Mouse (Mus musculus) MEL (cell line): Measurements from ENCODE around the gene Galnt17. TPM values are rescaled to one million over a fixed set of nuclear protein-coding genes. Genes with fewer than 3 reads are reported as not detected.

Source experiments
- DNase-seq: peaks from one replicate; pipeline ENCODE4 v3.0.0; 2011; ENCODE audit warnings: low read depth, low spot score
- H3K27ac ChIP-seq: 2 replicates; pipeline ENCODE4 v1.5.1; 2012; ENCODE audit warnings: low read depth, mild to moderate bottlenecking, control low read depth, low read length, moderate library complexity; ENCODE audit not compliant: control insufficient read depth
- H3K27me3 ChIP-seq, 2 experiments: fragments of 150-350 bp in 1 of 2; sonication (generic) in 1 of 2; 2 replicates each; pipeline ENCODE4 v1.6.1; 2012; ENCODE audit warnings: low read length in 2 of 2, mild to moderate bottlenecking in 2 of 2, improper control_type of control experiment in 1 of 2, moderate library complexity in 1 of 2; ENCODE audit not compliant: insufficient read depth in 2 of 2, control insufficient read depth in 1 of 2
- H3K36me3 ChIP-seq, 2 experiments: 2 replicates each; pipeline ENCODE4 v1.6.1; 2012 to 2014; ENCODE audit warnings: low read length in 2 of 2, improper control_type of control experiment in 1 of 2, inconsistent platforms in 1 of 2, mild to moderate bottlenecking in 1 of 2; ENCODE audit not compliant: insufficient read depth in 2 of 2, control insufficient read depth in 1 of 2
- H3K4me1 ChIP-seq, 2 experiments: fragments of 150-350 bp in 1 of 2; sonication (generic) in 1 of 2; 2 replicates each; pipeline ENCODE4 v1.6.1; 2012; ENCODE audit warnings: low read length in 2 of 2, improper control_type of control experiment in 1 of 2, mild to moderate bottlenecking in 1 of 2; ENCODE audit not compliant: insufficient read depth in 2 of 2, control insufficient read depth in 1 of 2
- H3K4me3 ChIP-seq, 2 experiments: fragments of 150-350 bp in 1 of 2; sonication (generic) in 1 of 2; 2 replicates each; pipeline ENCODE4 v1.5.1; 2012; ENCODE audit warnings: low read depth in 2 of 2, low read length in 2 of 2, mild to moderate bottlenecking in 2 of 2, moderate library complexity in 2 of 2, control low read depth in 1 of 2, improper control_type of control experiment in 1 of 2; ENCODE audit not compliant: control insufficient read depth in 1 of 2, insufficient read depth in 1 of 2
- H3K79me2 ChIP-seq: 2 replicates; pipeline ENCODE4 v1.6.1; 2012; ENCODE audit warnings: mild to moderate bottlenecking, low read length, moderate library complexity; ENCODE audit not compliant: control insufficient read depth, poor library complexity, insufficient read depth
- H3K9ac ChIP-seq: 2 replicates; pipeline ENCODE4 v1.6.1; 2012; ENCODE audit warnings: low read depth, mild to moderate bottlenecking, control low read depth, low read length, moderate library complexity; ENCODE audit not compliant: control insufficient read depth, poor library complexity, severe bottlenecking
- H3K9me3 ChIP-seq: fragments of 150-350 bp; sonication (generic); replicated peaks from 2 replicates; pipeline ENCODE4 v1.6.1; 2012; ENCODE audit warnings: mild to moderate bottlenecking, low read length, improper control_type of control experiment, moderate library complexity; ENCODE audit not compliant: insufficient read depth
- CHD1 ChIP-seq: IDR thresholded peaks from 2 replicates; pipeline ENCODE4 v1.6.1; 2012; ENCODE audit warnings: low read depth, mild to moderate bottlenecking, inconsistent platforms, low read length, improper control_type of control experiment
- CHD2 ChIP-seq: IDR thresholded peaks from 2 replicates; pipeline ENCODE4 v1.6.1; 2011; ENCODE audit warnings: low read length, improper control_type of control experiment
- CTCF ChIP-seq, 3 experiments: IDR thresholded peaks in 2 of 3; conservative IDR thresholded peaks in 1 of 3; 2 replicates each; pipeline ENCODE4 v1.5.1; 2011 to 2012; ENCODE audit warnings: low read length in 3 of 3, low read depth in 2 of 3, mild to moderate bottlenecking in 2 of 3, improper control_type of control experiment in 1 of 3, inconsistent platforms in 1 of 3, mixed read lengths in 1 of 3, moderate library complexity in 1 of 3; ENCODE audit not compliant: control insufficient read depth in 1 of 3, insufficient read depth in 1 of 3, poor library complexity in 1 of 3, severe bottlenecking in 1 of 3
- EP300 ChIP-seq, 2 experiments: IDR thresholded peaks; 2 replicates each; pipeline ENCODE4 v1.6.1; 2011; ENCODE audit warnings: improper control_type of control experiment in 2 of 2, low read length in 2 of 2, low read depth in 1 of 2, mild to moderate bottlenecking in 1 of 2
- GATA1 ChIP-seq: IDR thresholded peaks from 2 replicates; pipeline ENCODE4 v1.6.1; 2011; ENCODE audit warnings: low read depth, low read length, improper control_type of control experiment
- HCFC1 ChIP-seq: IDR thresholded peaks from 2 replicates; pipeline ENCODE4 v1.6.1; 2012; ENCODE audit warnings: low read depth, mild to moderate bottlenecking, inconsistent platforms, low read length, improper control_type of control experiment, moderate library complexity
- JUND ChIP-seq: IDR thresholded peaks from 2 replicates; pipeline ENCODE4 v1.6.1; 2011; ENCODE audit warnings: low read depth, mild to moderate bottlenecking, improper control_type of control experiment, low read length
- KAT2A ChIP-seq: conservative IDR thresholded peaks from 2 replicates; pipeline ENCODE4 v1.6.1; 2012; ENCODE audit warnings: low read depth, low read length, improper control_type of control experiment, inconsistent platforms
- MAZ ChIP-seq: IDR thresholded peaks from 2 replicates; pipeline ENCODE4 v1.6.1; 2012; ENCODE audit warnings: low read depth, mild to moderate bottlenecking, inconsistent platforms, low read length, improper control_type of control experiment
- MXI1 ChIP-seq: IDR thresholded peaks from 2 replicates; pipeline ENCODE4 v1.6.1; 2011; ENCODE audit warnings: mild to moderate bottlenecking, low read depth, low read length, improper control_type of control experiment
- MYC ChIP-seq: IDR thresholded peaks from 2 replicates; pipeline ENCODE4 v1.6.1; 2011; ENCODE audit warnings: low read depth, mild to moderate bottlenecking, low read length, improper control_type of control experiment, moderate library complexity
- NELFE ChIP-seq: IDR thresholded peaks from 2 replicates; pipeline ENCODE4 v1.6.1; 2011; ENCODE audit warnings: low read depth, low read length, improper control_type of control experiment
- POLR2A ChIP-seq, 2 experiments: IDR thresholded peaks; 2 replicates each; pipeline ENCODE4 v1.6.1; 2011 to 2012; ENCODE audit warnings: low read length in 2 of 2, mild to moderate bottlenecking in 2 of 2, control low read depth in 1 of 2, improper control_type of control experiment in 1 of 2, low read depth in 1 of 2, moderate library complexity in 1 of 2; ENCODE audit not compliant: control insufficient read depth in 1 of 2, insufficient read depth in 1 of 2, poor library complexity in 1 of 2
- POLR2AphosphoS2 ChIP-seq: IDR thresholded peaks from 2 replicates; pipeline ENCODE4 v1.6.1; 2011; ENCODE audit warnings: low read length, improper control_type of control experiment
- TBP ChIP-seq: IDR thresholded peaks from 2 replicates; pipeline ENCODE4 v1.8.0; 2011; ENCODE audit warnings: low read depth, low read length, improper control_type of control experiment
- UBTF ChIP-seq: IDR thresholded peaks from 2 replicates; pipeline ENCODE4 v1.6.1; 2012; ENCODE audit warnings: low read depth, mild to moderate bottlenecking, inconsistent platforms, low read length, improper control_type of control experiment, moderate library complexity, borderline replicate concordance; ENCODE audit not compliant: insufficient read depth
- USF2 ChIP-seq, 2 experiments: IDR thresholded peaks; 2 replicates each; pipeline ENCODE4 v1.6.1; 2011 to 2012; ENCODE audit warnings: improper control_type of control experiment in 2 of 2, low read length in 2 of 2, borderline replicate concordance in 1 of 2, inconsistent platforms in 1 of 2, low read depth in 1 of 2, mild to moderate bottlenecking in 1 of 2; ENCODE audit not compliant: insufficient read depth in 1 of 2
- ZKSCAN1 ChIP-seq: IDR thresholded peaks from 2 replicates; pipeline ENCODE4 v1.6.1; 2012; ENCODE audit warnings: low read depth, mild to moderate bottlenecking, inconsistent platforms, low read length, improper control_type of control experiment, moderate library complexity
- ZNF384 ChIP-seq: IDR thresholded peaks from 2 replicates; pipeline ENCODE4 v1.6.1; 2012; ENCODE audit warnings: low read depth, mild to moderate bottlenecking, inconsistent platforms, low read length, improper control_type of control experiment
- polyA plus RNA-seq, 2 experiments: library from polyadenylated mRNA; stranded (reverse) in 1 of 2; unstranded in 1 of 2; fragments of >175 nt in 1 of 2; fragments of >200 nt in 1 of 2; gene quantifications; 2 replicates each; pipeline versions ENCODE4 v1.2.1 to v1.2.4; 2012; ENCODE audit warnings: low replicate concordance in 2 of 2, low read depth in 1 of 2; ENCODE audit not compliant: insufficient read length in 2 of 2, insufficient read depth in 1 of 2, missing spikeins in 1 of 2
- total RNA-seq: library from RNA; depleted of rRNA; stranded (reverse); fragments of 300-350 nt; gene quantifications from 2 replicates; pipeline ENCODE4 v1.2.3, GENCODE M21; 2012

Gene Galnt17
- total and polyA plus RNA-seq, 3 experiments: not detected

DNA sequence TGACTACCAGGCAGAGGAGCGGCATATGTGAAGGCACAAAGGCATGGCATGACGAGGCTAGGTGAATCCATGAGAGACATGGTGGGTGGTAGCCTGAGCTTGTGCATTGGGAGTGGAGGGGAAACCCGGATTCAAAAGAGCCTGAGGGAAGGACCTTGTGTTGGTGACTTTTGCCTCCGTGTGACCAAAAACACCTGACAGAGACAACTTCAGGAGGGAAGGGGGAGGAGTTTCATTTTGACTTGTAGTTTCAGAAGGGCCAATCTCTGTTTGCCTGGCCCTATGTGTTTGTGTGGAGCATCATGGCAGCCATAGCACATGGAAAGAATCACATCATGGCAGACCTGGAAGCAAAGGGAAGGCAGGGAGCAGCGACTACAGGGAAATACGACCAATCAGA lies 459.7 kb downstream of the Galnt17 start:
- H3K4me3 ChIP-seq: no peak overlapping the region
- no peak for TF ChIP-seq ZNF384
- no peak overlapping the region for H3K27ac ChIP-seq
- no peak overlapping the region for H3K9ac ChIP-seq
- H3K27me3 ChIP-seq: no peaks in the 10 kb centered on the region; a peak in 1 of 4 replicates
- H3K9me3 ChIP-seq: no peaks in the 10 kb centered on the region; the same call in 1 of the 2 replicates
- H3K4me1 ChIP-seq: no peaks in the 10 kb centered on the region
- DNase-seq: no peak
- H3K79me2 ChIP-seq: no peaks in the 10 kb centered on the region
- no peaks in the 10 kb centered on the region for H3K36me3 ChIP-seq

DNA sequence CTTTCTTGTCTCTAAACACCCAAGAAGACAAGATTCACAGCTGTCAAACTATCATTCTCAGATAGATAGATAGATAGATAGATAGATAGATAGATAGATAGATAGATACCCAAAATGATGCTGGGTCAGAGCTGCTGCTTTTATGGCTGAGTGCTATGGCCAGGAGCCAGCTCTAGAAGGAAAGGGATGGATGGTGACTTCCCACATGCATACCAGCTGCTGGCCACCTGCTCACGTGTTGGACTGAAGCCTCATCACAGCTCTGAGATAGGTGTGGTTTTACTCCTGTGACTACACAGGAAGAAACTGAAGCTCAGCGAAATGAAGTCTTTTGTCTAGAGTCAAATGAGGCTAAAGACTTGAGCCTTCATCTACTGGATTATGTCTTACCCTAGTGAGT lies 482.5 kb downstream of the Galnt17 start:
- no peak overlapping the region for H3K4me3 ChIP-seq
- no peaks in the 10 kb centered on the region for H3K9me3 ChIP-seq
- H3K79me2 ChIP-seq: no peaks in the 10 kb centered on the region
- DNase-seq: no peak
- no peaks in the 10 kb centered on the region for H3K27me3 ChIP-seq
- no peak for TF ChIP-seq JUND
- no peak for TF ChIP-seq CHD2
- TF ChIP-seq POLR2A (IDR thresholded peaks at IDR 0.05; ENCODE audit: control insufficient read depth in 1 of 2, insufficient read depth in 1 of 2, low read depth in 1 of 2, low read length in 2 of 2, poor library complexity in 1 of 2): no peak
- no peak for TF ChIP-seq CHD1
- TF ChIP-seq MAZ: no peak
- TF ChIP-seq KAT2A: no peak
- no peak for TF ChIP-seq MYC
- TF ChIP-seq CTCF (IDR thresholded peaks at IDR 0.05 in 2 of 3, conservative IDR thresholded peaks at IDR 0.05 in 1 of 3; ENCODE audit: control insufficient read depth in 1 of 3, insufficient read depth in 1 of 3, low read depth in 2 of 3, low read length in 3 of 3, poor library complexity in 1 of 3, severe bottlenecking in 1 of 3): no peak
- TF ChIP-seq ZKSCAN1: no peak
- TF ChIP-seq NELFE: no peak
- no peak for TF ChIP-seq POLR2AphosphoS2
- no peak for TF ChIP-seq UBTF
- no peak for TF ChIP-seq TBP
- no peak for TF ChIP-seq HCFC1
- TF ChIP-seq USF2 (IDR thresholded peaks at IDR 0.05; ENCODE audit: borderline replicate concordance in 1 of 2, insufficient read depth in 1 of 2, low read depth in 1 of 2, low read length in 2 of 2): no peak
- no peak for TF ChIP-seq GATA1
- no peak for TF ChIP-seq MXI1
- no peak for TF ChIP-seq EP300 (IDR thresholded peaks at IDR 0.05; ENCODE audit: low read depth in 1 of 2, low read length in 2 of 2)
- no peaks in the 10 kb centered on the region for H3K4me1 ChIP-seq
- no peak overlapping the region for H3K9ac ChIP-seq
- H3K36me3 ChIP-seq: no peaks in the 10 kb centered on the region
- no peak overlapping the region for H3K27ac ChIP-seq
